ENCODE assay signal across 9 mouse cellular contexts in the genomic region with DNA sequence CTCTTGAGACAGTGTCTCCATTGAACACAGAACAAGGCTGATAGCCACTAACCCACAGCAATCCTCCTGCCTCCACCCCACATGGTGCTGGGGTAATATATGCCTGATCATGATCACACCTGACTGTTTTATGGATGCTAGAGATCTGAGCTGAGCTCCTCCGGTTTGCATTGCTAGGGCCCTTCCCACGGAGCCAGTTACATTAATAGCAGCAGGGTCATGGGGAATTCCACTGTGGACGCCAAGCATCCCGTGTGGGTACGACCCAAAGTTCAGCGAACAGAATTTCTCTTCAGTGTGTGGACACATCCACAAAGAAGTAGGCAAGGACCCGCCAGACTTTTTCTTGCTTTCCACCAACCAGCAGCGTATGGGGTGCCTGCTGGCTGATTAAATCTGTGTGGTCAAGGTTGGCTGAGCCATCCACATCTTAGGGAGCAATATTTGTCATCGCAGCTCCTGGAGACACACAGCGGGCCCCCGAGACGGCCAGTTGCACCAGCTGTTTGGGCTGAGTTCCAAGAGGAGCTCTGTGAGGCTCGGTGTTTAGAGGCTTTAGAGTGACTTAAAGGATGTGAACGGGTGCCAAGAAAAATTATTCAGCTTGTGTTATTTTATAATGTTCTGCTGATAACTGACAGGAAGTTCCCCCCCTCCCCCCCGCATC. TPM values are rescaled to one million over a fixed set of nuclear protein-coding genes. Genes with fewer than 3 reads are reported as not detected.
A peak's percentile ranks its signal among the peaks of the same experiment; 100 is the strongest.
DNase-seq lines count a peak whose midpoint lies in the region; ATAC-seq and TF ChIP-seq lines count a peak whose summit lies in the region.
"Had no signal": no experiment of that assay in that cellular context is flagged by ENCODE, and none has a peak within 500 bp of the region (broad histone marks: within the 10 kb centered on the region; RNA-seq: fewer than 3 reads in every experiment).

No protein-coding gene starts in this region.

- WGBS in liver, postnatal 0 days (ENCODE audit: insufficient replicate concordance) = 53% methylated on average over 15 of the region's 15 CpGs
- WGBS in liver, embryonic 12.5 days (ENCODE audit: insufficient replicate concordance) = 67% methylated on average over 15 of the region's 15 CpGs
- WGBS in heart, embryonic 16.5 days = 34% methylated on average over 15 of the region's 15 CpGs

- no peaks in the 10 kb centered on the region for H3K36me3 ChIP-seq in liver, postnatal 0 days (replicated peaks; ENCODE audit: insufficient read depth, low read length)
- no peaks in the 10 kb centered on the region for H3K36me3 ChIP-seq in liver, embryonic 12.5 days
- H3K36me3 ChIP-seq in heart, embryonic 16.5 days (ENCODE audit: control insufficient read depth, insufficient read depth) = no peaks in the 10 kb centered on the region
- H3K36me3 ChIP-seq: liver, embryonic 15.5 days had no signal

- no peak overlapping the region for H3K4me3 ChIP-seq in liver, postnatal 0 days (ENCODE audit: low read depth, low read length)
- H3K4me3 ChIP-seq in liver, embryonic 12.5 days = no peak overlapping the region
- H3K4me3 ChIP-seq in heart, embryonic 16.5 days (ENCODE audit: low read length) = no peak overlapping the region
- H3K4me3 ChIP-seq: liver, embryonic 15.5 days had no signal

- peak overlapping the region; percentile 32 for H3K4me2 ChIP-seq in liver, postnatal 0 days (ENCODE audit: low read depth, low read length)
- H3K4me2 ChIP-seq in liver, embryonic 12.5 days = no peak overlapping the region; the same call in 1 of the 2 replicates
- peak overlapping the region; percentile 33; the same call in 1 of the 2 replicates for H3K4me2 ChIP-seq in heart, embryonic 16.5 days (ENCODE audit: low read depth, low read length)
- H3K4me2 ChIP-seq: liver, embryonic 15.5 days had no signal

- H3K27ac ChIP-seq in liver, postnatal 0 days (ENCODE audit: low read depth) = peak overlapping the region; percentile 60
- H3K27ac ChIP-seq in liver, embryonic 12.5 days = no peak overlapping the region
- H3K27ac ChIP-seq in heart, embryonic 16.5 days (ENCODE audit: low read length) = no peak overlapping the region
- H3K27ac ChIP-seq: liver, embryonic 15.5 days had no signal

- peaks cover 42% of the 10 kb centered on the region for H3K4me1 ChIP-seq in liver, postnatal 0 days (ENCODE audit: insufficient read depth)
- H3K4me1 ChIP-seq in liver, embryonic 12.5 days = peaks cover 39% of the 10 kb centered on the region
- H3K4me1 ChIP-seq in heart, embryonic 16.5 days (ENCODE audit: control insufficient read depth, insufficient read depth, low read length) = peaks cover 32% of the 10 kb centered on the region

- H3K27me3 ChIP-seq in liver, postnatal 0 days (ENCODE audit: insufficient read depth, low read length) = no peaks in the 10 kb centered on the region
- no peaks in the 10 kb centered on the region for H3K27me3 ChIP-seq in liver, embryonic 12.5 days (replicated peaks)
- H3K27me3 ChIP-seq in heart, embryonic 16.5 days (ENCODE audit: control insufficient read depth, insufficient read depth, low read length) = no peaks in the 10 kb centered on the region
- H3K27me3 ChIP-seq: liver, embryonic 15.5 days had no signal

- H3K9ac ChIP-seq in liver, postnatal 0 days (replicated peaks) = 0 out of 2 replicates have a peak overlapping the region, but pooled peaks have one; percentile 11
- no peak overlapping the region for H3K9ac ChIP-seq in liver, embryonic 12.5 days
- no peak overlapping the region for H3K9ac ChIP-seq in heart, embryonic 16.5 days (ENCODE audit: low read length)
- H3K9ac ChIP-seq: liver, embryonic 15.5 days had no signal

- ATAC-seq in liver, postnatal 0 days = no peak
- no peak for ATAC-seq in liver, embryonic 12.5 days
- ATAC-seq in heart, embryonic 16.5 days (replicated peaks; ENCODE audit: extremely low read depth, insufficient read depth, low FRiP score) = peak; percentile 34

- no peak for TF ChIP-seq CTCF in liver, postnatal 0 days (IDR thresholded peaks at IDR 0.05; ENCODE audit: low read depth)
- no peak for TF ChIP-seq CTCF in brain, embryonic 14.5 days (IDR thresholded peaks at IDR 0.05; ENCODE audit: borderline replicate concordance, extremely low read depth, insufficient read depth, insufficient read length)

- TF ChIP-seq POLR2A in brain, embryonic 14.5 days (IDR thresholded peaks at IDR 0.05; ENCODE audit: borderline replicate concordance, extremely low read depth, insufficient read depth, insufficient read length, poor library complexity, severe bottlenecking) = no peak

- DNase-seq in liver, postnatal 0 days = peak; percentile 31
- DNase-seq in brain, embryonic 14.5 days (ENCODE audit: low read depth) = peak; percentile 71
- peak; percentile 30 for DNase-seq in lung, postnatal 14 days
- no peak for DNase-seq in cerebellum, postnatal 25 days
- DNase-seq in Muller cell, postnatal 12 days (ENCODE audit: inconsistent ontology term) = no peak
- DNase-seq in thymus, adult 18-20 months = no peak

- H3K9me3 ChIP-seq in liver, postnatal 0 days (ENCODE audit: low read length) = no peaks in the 10 kb centered on the region
- no peaks in the 10 kb centered on the region for H3K9me3 ChIP-seq in liver, embryonic 12.5 days (replicated peaks)
- H3K9me3 ChIP-seq in heart, embryonic 16.5 days (replicated peaks; ENCODE audit: control insufficient read depth, low read length) = no peaks in the 10 kb centered on the region
- H3K9me3 ChIP-seq: liver, embryonic 15.5 days had no signal

- TF ChIP-seq EP300 in liver, postnatal 0 days (IDR thresholded peaks at IDR 0.05; ENCODE audit: low read depth) = no peak

RNA-seq across cellular contexts. Expression of gene Map2k6, which starts 51.3 kb away (rescaled TPM):
- polyA plus RNA-seq in liver, postnatal 0 days (2015; fragmentation: Nextera tagmentation; extraction: Ambion mirVana) = 3.7 and 4.2 TPM in 2 replicates
- 6.5 and 7.1 TPM in 2 replicates for polyA plus RNA-seq in liver, embryonic 12.5 days (2016; fragmentation: Nextera tagmentation; extraction: Ambion mirVana)
- 20.8 and 21.4 TPM in 2 replicates for polyA plus RNA-seq in brain, embryonic 14.5 days (2012; rRNA removed)
- 15.1 and 15.4 TPM in 2 replicates for polyA plus RNA-seq in heart, embryonic 16.5 days (2015; fragmentation: Nextera tagmentation; extraction: Ambion mirVana)

Comparison
In these comparisons a context has a peak if more than half of its experiments do, and no peak if none do; other contexts are left out.
1. DNase-seq: peak in liver, postnatal 0 days (single experiment), brain, embryonic 14.5 days (single experiment) and lung, postnatal 14 days (single experiment); none in cerebellum, postnatal 25 days (0 of 2), Muller cell, postnatal 12 days (single experiment) and thymus, adult 18-20 months (0 of 2).